Mouse (Mus musculus) heart, postnatal 0 days (tissue): Measurements from ENCODE around the gene Myo16.

ENCODE experiments used
- CTCF ChIP-seq: IDR thresholded peaks from 2 replicates; pipeline ENCODE4 v1.5.1; 2016; ENCODE audit warnings: antibody characterized with exemption, control low read depth, low read depth
- EP300 ChIP-seq: IDR thresholded peaks from 2 replicates; pipeline ENCODE4 v1.6.1; 2016; ENCODE audit warnings: antibody characterized with exemption, low read depth

GRCm38 (mm10) chr8:10307770-10308476 is 154.2 kb downstream of the Myo16 start:
- TF ChIP-seq CTCF (no peak), EP300 (no peak)
